Mouse (Mus musculus) brain, embryonic 14.5 days (tissue): Measurements from ENCODE around the gene Poc1a. TPM values are rescaled to one million over a fixed set of nuclear protein-coding genes. Genes with fewer than 3 reads are reported as not detected.

ENCODE experiments used
- DNase-seq: peaks from one replicate; pipeline ENCODE4 v3.0.0-alpha.2; 2011; ENCODE audit warnings: low read depth
- CTCF ChIP-seq: fragments of 200-500 bp; IDR thresholded peaks from 2 replicates; pipeline ENCODE4 v1.5.1; 2012; ENCODE audit warnings: inconsistent platforms, mild to moderate bottlenecking, moderate library complexity, borderline replicate concordance; ENCODE audit not compliant: insufficient read depth, insufficient read length; ENCODE audit errors: extremely low read depth
- POLR2A ChIP-seq: fragments of 200-500 bp; IDR thresholded peaks from 2 replicates; pipeline ENCODE4 v1.6.1; 2012; ENCODE audit warnings: mild to moderate bottlenecking, inconsistent platforms, borderline replicate concordance; ENCODE audit not compliant: poor library complexity, insufficient read depth, insufficient read length, severe bottlenecking; ENCODE audit errors: extremely low read depth
- polyA plus RNA-seq: library from polyadenylated mRNA; depleted of rRNA; stranded (reverse); fragments of >200 nt; gene quantifications from 2 replicates; pipeline ENCODE4 v1.2.3, GENCODE M21; 2012; rRNA removed

The Poc1a gene
- polyA plus RNA-seq = 10.4 and 15.4 TPM in 2 replicates

GRCm38 (mm10) chr9:106280808-106281544 lies at the start of gene Poc1a:
Gene Poc1a, plus strand, starts transcription at chr9:106281061.
- peak; percentile 98 for DNase-seq
- TF ChIP-seq CTCF = no peak
- no peak; the same call in 1 of the 2 replicates for TF ChIP-seq POLR2A

DNA sequence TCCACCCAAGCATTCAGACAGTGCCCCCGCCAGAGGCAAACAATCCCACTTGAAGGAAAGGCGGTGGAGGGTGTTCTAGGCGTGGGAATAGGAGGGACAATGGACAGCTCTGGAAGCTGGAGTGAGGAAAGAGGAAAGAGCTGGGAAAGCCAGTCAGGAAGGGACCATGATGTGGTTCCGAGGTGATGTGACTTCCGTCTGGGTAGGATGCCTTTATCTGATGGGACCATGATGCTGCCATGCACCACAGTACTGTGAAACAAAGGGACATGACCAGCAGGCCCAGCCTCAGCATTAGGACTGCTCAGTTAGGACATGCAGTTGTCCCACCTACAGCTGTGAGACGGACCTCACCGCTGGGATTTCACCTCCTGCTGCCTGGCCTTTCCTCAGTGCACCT lies 49.6 kb upstream of the Poc1a start:
- TF ChIP-seq CTCF (no peak), POLR2A (no peak)
- no peak for DNase-seq

DNA sequence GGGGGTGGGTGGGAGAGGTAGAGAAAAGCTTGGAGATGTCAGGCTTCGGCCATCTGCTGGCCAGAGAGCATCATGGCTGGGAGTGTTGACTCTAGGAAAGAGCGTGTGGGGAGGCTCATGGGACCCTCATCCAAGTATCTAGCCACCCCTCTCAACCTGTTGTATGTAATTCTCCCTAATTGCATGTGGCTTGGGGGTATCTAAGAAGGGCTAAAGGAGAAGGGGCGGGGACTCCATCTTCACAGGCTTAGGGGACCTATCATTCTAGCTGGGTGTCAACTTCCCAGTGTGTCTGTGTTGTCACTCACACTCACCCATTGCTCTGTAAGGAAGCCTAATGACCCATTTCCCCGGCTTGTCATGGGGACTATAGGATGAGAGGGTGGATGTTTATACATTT lies 49.0 kb upstream of the Poc1a start:
- TF ChIP-seq POLR2A (no peak), CTCF (no peak)
- no peak for DNase-seq

GRCm38 (mm10) chr9:106232956-106233355 lies 47.9 kb upstream of the Poc1a start:
- no peak for DNase-seq
- no peak for TF ChIP-seq POLR2A

DNA sequence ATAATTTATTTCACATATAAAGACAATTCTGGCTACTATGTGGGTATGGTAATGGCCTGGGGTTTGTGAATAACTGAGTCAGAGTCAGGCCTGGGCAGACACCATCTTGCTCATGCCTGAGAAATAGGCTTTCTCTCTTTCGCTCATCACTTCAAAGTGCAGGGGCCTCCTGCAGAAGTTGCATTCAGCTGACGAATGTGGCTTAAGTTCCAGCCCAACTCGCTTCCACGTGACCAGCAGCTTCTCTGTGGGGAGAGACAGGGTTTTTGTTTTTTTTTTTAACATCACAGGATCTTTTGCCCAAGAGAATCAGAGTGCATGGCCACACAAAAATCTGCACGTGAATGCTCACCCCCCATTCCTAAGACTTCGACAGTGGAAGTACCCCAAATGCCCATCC lies 46.9 kb upstream of the Poc1a start:
- DNase-seq = no peak
- TF ChIP-seq POLR2A (no peak), CTCF (no peak)

DNA sequence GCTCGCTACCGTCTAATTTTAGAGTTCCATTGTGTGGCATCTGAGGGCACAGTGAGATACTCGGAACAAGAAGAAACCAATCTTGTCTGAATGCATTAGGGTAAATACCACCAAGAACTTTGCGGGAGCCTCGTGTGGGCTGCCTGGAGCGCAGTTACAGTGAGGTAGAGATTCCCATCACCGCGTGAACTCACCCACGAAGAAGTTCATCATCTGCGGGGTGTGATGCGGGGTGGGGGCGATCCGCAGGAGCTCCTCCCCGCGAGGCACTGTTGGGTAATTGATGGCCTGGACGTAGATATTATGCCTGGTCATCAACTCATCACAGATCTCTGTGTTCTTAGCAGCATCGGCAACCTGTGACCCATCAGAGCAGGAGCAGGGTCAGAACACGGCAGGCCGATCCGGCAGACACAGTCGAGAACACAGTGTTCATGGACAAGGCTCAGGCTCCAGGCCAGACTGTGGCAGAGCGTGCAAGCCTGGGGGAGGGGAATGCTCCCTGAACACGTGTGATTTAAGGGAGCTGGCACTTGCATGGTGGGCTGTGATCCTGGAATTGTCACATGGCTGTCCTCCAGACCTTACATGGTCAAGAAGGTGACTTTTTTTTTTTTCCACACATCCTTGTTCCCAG lies 45.5 kb upstream of the Poc1a start:
- no peak for DNase-seq
- TF ChIP-seq CTCF (no peak), POLR2A (no peak)

DNA sequence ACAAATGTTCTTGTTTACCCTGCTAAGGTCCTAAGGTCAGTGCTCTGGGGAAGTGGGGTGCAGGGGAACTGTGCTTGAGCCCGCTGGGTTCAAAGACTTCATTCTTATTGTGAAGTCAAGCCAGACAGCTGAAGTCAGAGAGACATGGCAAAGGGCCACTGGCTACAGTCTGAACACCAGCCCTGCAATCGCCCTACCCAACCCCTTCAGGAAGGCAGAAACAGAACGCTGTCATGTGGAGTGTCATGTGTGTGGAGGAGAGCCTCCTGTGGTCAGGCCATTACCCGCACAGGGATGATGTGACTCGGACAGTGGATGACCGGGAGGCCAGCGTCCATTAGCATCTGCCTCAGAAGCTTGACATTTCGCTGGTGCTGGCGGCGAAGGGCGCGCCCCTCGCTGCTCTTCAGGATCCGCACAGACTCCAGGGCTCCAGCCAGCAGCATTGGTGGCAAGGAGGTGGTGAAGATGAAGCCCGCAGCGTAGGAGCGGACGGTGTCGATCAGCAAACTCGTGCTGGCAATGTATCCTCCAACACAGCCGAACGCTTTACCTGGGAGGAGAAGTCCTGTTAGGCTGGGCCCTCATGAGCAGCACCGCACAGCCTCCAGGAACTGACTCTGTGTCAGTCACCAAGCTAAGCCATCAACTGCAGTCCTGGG lies 44.6 kb upstream of the Poc1a start:
- DNase-seq = no peak
- TF ChIP-seq CTCF (no peak), POLR2A (no peak)

GRCm38 (mm10) chr9:106236818-106237211 lies 44.0 kb upstream of the Poc1a start:
- TF ChIP-seq POLR2A (no peak), CTCF (no peak)
- DNase-seq = no peak

GRCm38 (mm10) chr9:106237401-106237800 lies 43.5 kb upstream of the Poc1a start:
- TF ChIP-seq POLR2A = no peak
- no peak for TF ChIP-seq CTCF
- no peak for DNase-seq

DNA sequence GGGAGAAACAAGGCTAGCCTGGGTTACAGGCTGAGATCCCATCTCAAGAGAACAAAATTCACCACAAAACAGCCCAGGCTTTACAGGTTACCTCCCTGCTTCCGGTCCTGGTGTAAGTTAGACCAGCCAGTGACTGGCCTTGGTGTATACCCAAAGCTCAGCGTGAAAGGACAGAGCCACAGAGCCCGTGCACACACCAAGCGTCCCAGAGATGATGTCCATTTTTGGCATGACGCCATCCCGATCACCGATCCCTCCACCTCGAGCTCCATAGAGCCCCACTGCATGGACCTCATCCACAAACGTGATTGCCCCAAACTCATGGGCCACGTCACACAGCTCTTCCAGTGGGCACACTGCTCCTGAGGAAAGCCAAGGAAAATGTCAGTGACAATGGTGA lies 43.0 kb upstream of the Poc1a start:
- no peak for DNase-seq
- TF ChIP-seq CTCF (no peak), POLR2A (no peak)

- DNase-seq = no peak
- no peak for TF ChIP-seq CTCF
These were observed 39.2 kb upstream of the Poc1a start for GRCm38 (mm10) chr9:106241541-106242164.
